Mouse (Mus musculus) neural tube, embryonic 14.5 days (tissue): ENCODE measurements at regions not wholly inside any gene's neighbourhood (a gene's known extent, or its start where the extent isn't known, plus 50 kb on each side); places are given as distances from the start of the nearest gene placed in this dataset.

ENCODE experiments used
- ATAC-seq: fragments of 200-750 bp; cut with Nextera tagmentation; 2 replicates; pipeline ENCODE4 v1.8.0; 2017; ENCODE audit warnings: low read depth, mild to moderate bottlenecking, moderate TSS enrichment, moderate library complexity
- H3K27ac ChIP-seq: fragments of 300-500 bp; sonication (generic); 2 replicates; pipeline ENCODE4 v1.5.1; 2014; ENCODE audit warnings: low read depth, mild to moderate bottlenecking, control low read depth, low read length, moderate library complexity, mixed read lengths
- H3K27me3 ChIP-seq: fragments of 300-500 bp; sonication (generic); 2 replicates; pipeline ENCODE4 v1.6.1; 2014; ENCODE audit warnings: low read length; ENCODE audit not compliant: control insufficient read depth, insufficient read depth
- H3K36me3 ChIP-seq: fragments of 300-500 bp; sonication (generic); 2 replicates; pipeline ENCODE4 v1.6.1; 2014; ENCODE audit warnings: low read length, mixed read lengths; ENCODE audit not compliant: control insufficient read depth, insufficient read depth
- H3K4me1 ChIP-seq: fragments of 300-500 bp; sonication (generic); 2 replicates; pipeline ENCODE4 v1.6.1; 2014; ENCODE audit warnings: low read length; ENCODE audit not compliant: control insufficient read depth, insufficient read depth
- H3K4me2 ChIP-seq: fragments of 300-500 bp; sonication (generic); 2 replicates; pipeline ENCODE4 v1.6.1; 2014; ENCODE audit warnings: mild to moderate bottlenecking, low read depth, low read length, control low read depth
- H3K4me3 ChIP-seq: fragments of 300-500 bp; sonication (generic); 2 replicates; pipeline ENCODE4 v1.5.1; 2014; ENCODE audit warnings: low read depth, low read length, control low read depth, mixed read lengths
- H3K9ac ChIP-seq: fragments of 300-500 bp; sonication (generic); replicated peaks from 2 replicates; pipeline ENCODE4 v1.6.1; 2014; ENCODE audit warnings: low read depth, mild to moderate bottlenecking, control low read depth, low read length, mixed read lengths
- H3K9me3 ChIP-seq: fragments of 300-500 bp; sonication (generic); 2 replicates; pipeline ENCODE4 v1.6.1; 2016; ENCODE audit warnings: low read length; ENCODE audit not compliant: control insufficient read depth
- WGBS: fragments of 180-500 bp; shearing (Covaris S2); extraction: QIAGEN DNeasy Blood & Tissue Kit; methylation state at CpG from one replicate; pipeline ENCODE4 v1.1.7; 2014; 5-methylcytosine and 5-hydroxymethylcytosine counted together

- no peak overlapping the region for H3K4me3 ChIP-seq
- ATAC-seq: no peak
Measured at GRCm38 (mm10) chr8:33985430-33985977, 126.0 kb downstream of the Gm10131 start.

GRCm38 (mm10) chr8:33981629-33982028, 129.9 kb downstream of the Gm10131 start:
- H3K9me3 ChIP-seq: no peaks in the 10 kb centered on the region
- H3K27me3 ChIP-seq: no peaks in the 10 kb centered on the region
- no peak overlapping the region for H3K4me3 ChIP-seq
- H3K4me1 ChIP-seq: no peaks in the 10 kb centered on the region
- H3K36me3 ChIP-seq: no peaks in the 10 kb centered on the region
- no peak overlapping the region for H3K27ac ChIP-seq
- no peak for ATAC-seq
- 72% methylated on average over 4 of the region's 4 CpGs for WGBS
- H3K4me2 ChIP-seq: no peak overlapping the region
- no peak overlapping the region for H3K9ac ChIP-seq

More at GRCm38 (mm10) chr8:33985430-33985977, 126.0 kb downstream of the Gm10131 start:
- Histone ChIP-seq H3K4me2 (no peak overlapping the region), H3K27ac (no peak overlapping the region), H3K9ac (no peak overlapping the region), H3K36me3 (no peaks in the 10 kb centered on the region), H3K9me3 (no peaks in the 10 kb centered on the region), H3K27me3 (no peaks in the 10 kb centered on the region), H3K4me1 (no peaks in the 10 kb centered on the region)
- WGBS: 61% methylated on average over 11 of the region's 11 CpGs

DNA sequence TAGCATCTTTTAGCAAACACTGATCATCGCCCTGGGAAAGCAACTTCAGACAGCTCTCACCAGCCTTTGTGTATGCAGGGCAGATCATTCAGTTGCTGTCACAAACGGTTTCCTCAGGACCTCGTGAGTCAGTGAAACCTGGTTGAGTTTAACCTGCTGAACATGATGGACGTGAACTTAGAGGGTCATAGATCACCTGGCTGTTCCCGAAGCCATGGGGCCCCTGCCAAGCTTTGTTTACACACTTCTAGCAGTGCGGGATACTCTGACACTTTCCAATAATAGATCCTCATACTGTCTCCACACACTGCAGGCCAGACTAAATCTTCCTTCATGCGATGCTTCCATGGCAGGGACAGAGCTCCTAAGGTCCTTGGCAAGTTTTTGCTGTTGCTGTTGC, 130.5 kb downstream of the Gm10131 start:
- Histone ChIP-seq H3K4me1 (no peaks in the 10 kb centered on the region), H3K9ac (no peak overlapping the region), H3K4me3 (no peak overlapping the region), H3K27ac (no peak overlapping the region), H3K4me2 (no peak overlapping the region), H3K36me3 (no peaks in the 10 kb centered on the region), H3K27me3 (no peaks in the 10 kb centered on the region), H3K9me3 (no peaks in the 10 kb centered on the region)
- ATAC-seq: no peak
- 76% methylated on average over 7 of the region's 7 CpGs for WGBS
